Mouse (Mus musculus): ENCODE measurements around the gene Spata21.
"Not testable (repeated sequence)": the region's sequence is repeated elsewhere in the genome, so short reads cannot be mapped to it uniquely, and the experiment has no call there.

The Spata21 gene

GRCm38 (mm10) chr4:141130704-141131342 lies 42.7 kb downstream of the Spata21 start:
- DNase-seq (ENCODE audit: low read depth, low spot score) = no peak

- DNase-seq (ENCODE audit: low read depth, low spot score) = no peak
These were observed 43.5 kb downstream of the Spata21 start for GRCm38 (mm10) chr4:141131531-141132061.

GRCm38 (mm10) chr4:141132191-141132590 lies 44.1 kb downstream of the Spata21 start:
- DNase-seq (ENCODE audit: low read depth, low spot score) = no peak

- DNase-seq (ENCODE audit: low read depth, low spot score) = no peak
These were observed 45.1 kb downstream of the Spata21 start for GRCm38 (mm10) chr4:141133227-141133626.

GRCm38 (mm10) chr4:141134031-141134441 lies 45.9 kb downstream of the Spata21 start:
- no peak for DNase-seq (ENCODE audit: low read depth, low spot score)

GRCm38 (mm10) chr4:141134751-141135530 lies 46.8 kb downstream of the Spata21 start:
- no peak for DNase-seq (ENCODE audit: low read depth, low spot score)

GRCm38 (mm10) chr4:141136126-141136525 lies 48.0 kb downstream of the Spata21 start:
- no peak for DNase-seq (ENCODE audit: low read depth, low spot score)

- not testable (repeated sequence) for DNase-seq (ENCODE audit: low read depth, low spot score)
These were observed 49.6 kb downstream of the Spata21 start for GRCm38 (mm10) chr4:141137740-141138139.

- DNase-seq (ENCODE audit: low read depth, low spot score) = no peak
These were observed 50.4 kb downstream of the Spata21 start for GRCm38 (mm10) chr4:141138425-141139115.

GRCm38 (mm10) chr4:141139116-141139970 lies 51.2 kb downstream of the Spata21 start, which contains the start of gene Szrd1:
Szrd1 (minus strand) TSS chr4:141139775.
- DNase-seq (ENCODE audit: low read depth, low spot score) = peak; percentile 97

GRCm38 (mm10) chr4:141140354-141140753 lies 52.2 kb downstream of the Spata21 start:
- DNase-seq (ENCODE audit: low read depth, low spot score) = not testable (repeated sequence)

- no peak for DNase-seq (ENCODE audit: low read depth, low spot score)
These were observed 52.8 kb downstream of the Spata21 start for GRCm38 (mm10) chr4:141140967-141141366.

GRCm38 (mm10) chr4:141142285-141142811 lies 54.2 kb downstream of the Spata21 start:
- peak; percentile 66 for DNase-seq (ENCODE audit: low read depth, low spot score)

- not testable (repeated sequence) for DNase-seq (ENCODE audit: low read depth, low spot score)
These were observed 57.0 kb downstream of the Spata21 start for GRCm38 (mm10) chr4:141145124-141145523.

GRCm38 (mm10) chr4:141146491-141147033 lies 58.4 kb downstream of the Spata21 start:
- no peak for DNase-seq (ENCODE audit: low read depth, low spot score)

- DNase-seq (ENCODE audit: low read depth, low spot score) = peak; percentile 93
These were observed 59.2 kb downstream of the Spata21 start, which contains the start of gene Fbxo42 for GRCm38 (mm10) chr4:141147112-141148008. Fbxo42 (plus strand) TSS chr4:141147913.

GRCm38 (mm10) chr4:141148009-141148801 lies 60.1 kb downstream of the Spata21 start:
- peak; percentile 44 for DNase-seq (ENCODE audit: low read depth, low spot score)

- DNase-seq (ENCODE audit: low read depth, low spot score) = no peak
These were observed 61.0 kb downstream of the Spata21 start for GRCm38 (mm10) chr4:141149116-141149515.

- DNase-seq (ENCODE audit: low read depth, low spot score) = no peak
These were observed 69.4 kb downstream of the Spata21 start for GRCm38 (mm10) chr4:141157485-141157884.
